Mouse (Mus musculus): ENCODE measurements around the gene Klhl6. TPM values are rescaled to one million over a fixed set of nuclear protein-coding genes. Genes with fewer than 3 reads are reported as not detected.
A peak's percentile ranks its signal among the peaks of the same experiment; 100 is the strongest.
"Not testable (repeated sequence)": the region's sequence is repeated elsewhere in the genome, so short reads cannot be mapped to it uniquely, and the experiment has no call there.

Klhl6 gene
- polyA plus RNA-seq (2015; fragmentation: Nextera tagmentation; extraction: Ambion mirVana) = 7.8 and 7.9 TPM in 2 replicates

GRCm38 (mm10) chr16:19982537-19983257 lies at the start of gene Klhl6:
Gene Klhl6 (minus strand): TSS chr16:19983037.
- H3K36me3 ChIP-seq (ENCODE audit: control insufficient read depth, insufficient read depth, low read length) = no peaks in the 10 kb centered on the region
- H3K27ac ChIP-seq (ENCODE audit: low read length) = peak within 1 kb of the TSS; percentile 38
- H3K4me3 ChIP-seq (replicated peaks; ENCODE audit: low read length) = peak within 1 kb of the TSS; percentile 39
- no peaks in the 10 kb centered on the region for H3K27me3 ChIP-seq (ENCODE audit: control insufficient read depth, insufficient read depth, low read length)
- 27% methylated on average over 14 of the region's 14 CpGs for WGBS
- no peak within 1 kb of the TSS; the same call in 1 of the 2 replicates for H3K9ac ChIP-seq (ENCODE audit: low read length)
- H3K9me3 ChIP-seq (replicated peaks; ENCODE audit: control insufficient read depth, low read length) = no peaks in the 10 kb centered on the region
- H3K4me1 ChIP-seq (ENCODE audit: control insufficient read depth, insufficient read depth, low read length) = peaks cover 3% of the 10 kb centered on the region; the same call in 1 of the 2 replicates
- H3K4me2 ChIP-seq (ENCODE audit: low read depth, low read length) = peak within 1 kb of the TSS; percentile 42
- peak; percentile 75; the same call in 1 of the 2 replicates for ATAC-seq (ENCODE audit: insufficient read depth, low FRiP score)

GRCm38 (mm10) chr16:20027241-20027640 lies 44.4 kb upstream of the Klhl6 start:
- WGBS = 100% methylated on average over 1 of the region's 4 CpGs
- not testable (repeated sequence) for H3K27ac ChIP-seq (ENCODE audit: low read length); H3K9me3 ChIP-seq (replicated peaks; ENCODE audit: control insufficient read depth, low read length); H3K4me2 ChIP-seq (ENCODE audit: low read depth, low read length); H3K4me1 ChIP-seq (ENCODE audit: control insufficient read depth, insufficient read depth, low read length); H3K27me3 ChIP-seq (ENCODE audit: control insufficient read depth, insufficient read depth, low read length); H3K36me3 ChIP-seq (ENCODE audit: control insufficient read depth, insufficient read depth, low read length); ATAC-seq (ENCODE audit: insufficient read depth, low FRiP score); H3K9ac ChIP-seq (ENCODE audit: low read length); H3K4me3 ChIP-seq (replicated peaks; ENCODE audit: low read length)

- no peak overlapping the region for H3K27ac ChIP-seq (ENCODE audit: low read length)
- ATAC-seq (ENCODE audit: insufficient read depth, low FRiP score) = no peak
- no peaks in the 10 kb centered on the region for H3K36me3 ChIP-seq (ENCODE audit: control insufficient read depth, insufficient read depth, low read length)
- H3K27me3 ChIP-seq (ENCODE audit: control insufficient read depth, insufficient read depth, low read length) = no peaks in the 10 kb centered on the region
- 79% methylated on average over 1 of the region's 1 CpGs for WGBS
- no peaks in the 10 kb centered on the region for H3K9me3 ChIP-seq (replicated peaks; ENCODE audit: control insufficient read depth, low read length)
- H3K4me1 ChIP-seq (ENCODE audit: control insufficient read depth, insufficient read depth, low read length) = no peaks in the 10 kb centered on the region
- H3K9ac ChIP-seq (ENCODE audit: low read length) = no peak overlapping the region
- no peak overlapping the region for H3K4me2 ChIP-seq (ENCODE audit: low read depth, low read length)
- H3K4me3 ChIP-seq (replicated peaks; ENCODE audit: low read length) = no peak overlapping the region
Measured at GRCm38 (mm10) chr16:20022821-20023220, 40.0 kb upstream of the Klhl6 start.

GRCm38 (mm10) chr16:20021848-20022247 lies 39.0 kb upstream of the Klhl6 start:
- no peaks in the 10 kb centered on the region for H3K4me1 ChIP-seq (ENCODE audit: control insufficient read depth, insufficient read depth, low read length)
- no peak overlapping the region for H3K4me2 ChIP-seq (ENCODE audit: low read depth, low read length)
- H3K27me3 ChIP-seq (ENCODE audit: control insufficient read depth, insufficient read depth, low read length) = no peaks in the 10 kb centered on the region
- 57% methylated on average over 2 of the region's 2 CpGs for whole genome bisulfite sequencing
- no peak overlapping the region for H3K27ac ChIP-seq (ENCODE audit: low read length)
- H3K4me3 ChIP-seq (replicated peaks; ENCODE audit: low read length) = no peak overlapping the region
- ATAC-seq (ENCODE audit: insufficient read depth, low FRiP score) = no peak
- H3K9me3 ChIP-seq (replicated peaks; ENCODE audit: control insufficient read depth, low read length) = no peaks in the 10 kb centered on the region
- H3K36me3 ChIP-seq (ENCODE audit: control insufficient read depth, insufficient read depth, low read length) = no peaks in the 10 kb centered on the region
- no peak overlapping the region for H3K9ac ChIP-seq (ENCODE audit: low read length)

GRCm38 (mm10) chr16:20012647-20013046 lies 29.8 kb upstream of the Klhl6 start:
- Histone ChIP-seq H3K36me3 (ENCODE audit: control insufficient read depth, insufficient read depth, low read length) (no peaks in the 10 kb centered on the region), H3K9ac (ENCODE audit: low read length) (no peak overlapping the region), H3K27ac (ENCODE audit: low read length) (no peak overlapping the region), H3K4me3 (replicated peaks; ENCODE audit: low read length) (no peak overlapping the region), H3K9me3 (replicated peaks; ENCODE audit: control insufficient read depth, low read length) (no peaks in the 10 kb centered on the region; the same call in 1 of the 2 replicates), H3K4me1 (ENCODE audit: control insufficient read depth, insufficient read depth, low read length) (no peaks in the 10 kb centered on the region), H3K27me3 (ENCODE audit: control insufficient read depth, insufficient read depth, low read length) (no peaks in the 10 kb centered on the region), H3K4me2 (ENCODE audit: low read depth, low read length) (no peak overlapping the region)
- no peak for ATAC-seq (ENCODE audit: insufficient read depth, low FRiP score)

GRCm38 (mm10) chr16:20006066-20006465 lies 23.2 kb upstream of the Klhl6 start:
- no peaks in the 10 kb centered on the region for H3K36me3 ChIP-seq (ENCODE audit: control insufficient read depth, insufficient read depth, low read length)
- no peak overlapping the region for H3K4me2 ChIP-seq (ENCODE audit: low read depth, low read length)
- no peaks in the 10 kb centered on the region for H3K27me3 ChIP-seq (ENCODE audit: control insufficient read depth, insufficient read depth, low read length)
- H3K9ac ChIP-seq (ENCODE audit: low read length) = no peak overlapping the region
- H3K27ac ChIP-seq (ENCODE audit: low read length) = no peak overlapping the region
- 73% methylated on average over 1 of the region's 1 CpGs for WGBS
- no peak overlapping the region for H3K4me3 ChIP-seq (replicated peaks; ENCODE audit: low read length)
- H3K4me1 ChIP-seq (ENCODE audit: control insufficient read depth, insufficient read depth, low read length) = no peaks in the 10 kb centered on the region
- no peak for ATAC-seq (ENCODE audit: insufficient read depth, low FRiP score)
- H3K9me3 ChIP-seq (replicated peaks; ENCODE audit: control insufficient read depth, low read length) = no peaks in the 10 kb centered on the region

- not testable (repeated sequence) for H3K4me2 ChIP-seq (ENCODE audit: low read depth, low read length); H3K4me1 ChIP-seq (ENCODE audit: control insufficient read depth, insufficient read depth, low read length); H3K36me3 ChIP-seq (ENCODE audit: control insufficient read depth, insufficient read depth, low read length); H3K27me3 ChIP-seq (ENCODE audit: control insufficient read depth, insufficient read depth, low read length); H3K4me3 ChIP-seq (replicated peaks; ENCODE audit: low read length); H3K9me3 ChIP-seq (replicated peaks; ENCODE audit: control insufficient read depth, low read length); H3K9ac ChIP-seq (ENCODE audit: low read length); ATAC-seq (ENCODE audit: insufficient read depth, low FRiP score); H3K27ac ChIP-seq (ENCODE audit: low read length)
- 92% methylated on average over 8 of the region's 8 CpGs for WGBS
Measured at GRCm38 (mm10) chr16:20000286-20000685, 17.4 kb upstream of the Klhl6 start.

GRCm38 (mm10) chr16:19997616-19998015 lies 14.8 kb upstream of the Klhl6 start:
- no peaks in the 10 kb centered on the region for H3K4me1 ChIP-seq (ENCODE audit: control insufficient read depth, insufficient read depth, low read length)
- ATAC-seq (ENCODE audit: insufficient read depth, low FRiP score) = no peak
- no peak overlapping the region for H3K9ac ChIP-seq (ENCODE audit: low read length)
- WGBS = 77% methylated on average over 7 of the region's 7 CpGs
- peak overlapping the region; percentile 70 for H3K27ac ChIP-seq (ENCODE audit: low read length)
- H3K4me3 ChIP-seq (replicated peaks; ENCODE audit: low read length) = no peak overlapping the region
- no peaks in the 10 kb centered on the region for H3K9me3 ChIP-seq (replicated peaks; ENCODE audit: control insufficient read depth, low read length)
- H3K36me3 ChIP-seq (ENCODE audit: control insufficient read depth, insufficient read depth, low read length) = no peaks in the 10 kb centered on the region
- H3K27me3 ChIP-seq (ENCODE audit: control insufficient read depth, insufficient read depth, low read length) = no peaks in the 10 kb centered on the region
- no peak overlapping the region for H3K4me2 ChIP-seq (ENCODE audit: low read depth, low read length)

GRCm38 (mm10) chr16:19996913-19997312 lies 14.1 kb upstream of the Klhl6 start:
- H3K4me3 ChIP-seq (replicated peaks; ENCODE audit: low read length); H3K27me3 ChIP-seq (ENCODE audit: control insufficient read depth, insufficient read depth, low read length); H3K9me3 ChIP-seq (replicated peaks; ENCODE audit: control insufficient read depth, low read length); H3K9ac ChIP-seq (ENCODE audit: low read length); H3K4me1 ChIP-seq (ENCODE audit: control insufficient read depth, insufficient read depth, low read length); H3K4me2 ChIP-seq (ENCODE audit: low read depth, low read length); ATAC-seq (ENCODE audit: insufficient read depth, low FRiP score); H3K36me3 ChIP-seq (ENCODE audit: control insufficient read depth, insufficient read depth, low read length): not testable (repeated sequence)
- H3K27ac ChIP-seq (ENCODE audit: low read length) = peak overlapping the region; percentile 70; the same call in 1 of the 2 replicates
- WGBS = 21% methylated on average over 6 of the region's 6 CpGs
